Mouse (Mus musculus): ENCODE results near the gene Clip2. TPM values are rescaled to one million over a fixed set of nuclear protein-coding genes. Genes with fewer than 3 reads are reported as not detected.
A peak's percentile ranks its signal among the peaks of the same experiment; 100 is the strongest.

Clip2 gene
- total RNA-seq, 2 experiments from 2014 or later, result 3.0 to 4.2 TPM

DNA sequence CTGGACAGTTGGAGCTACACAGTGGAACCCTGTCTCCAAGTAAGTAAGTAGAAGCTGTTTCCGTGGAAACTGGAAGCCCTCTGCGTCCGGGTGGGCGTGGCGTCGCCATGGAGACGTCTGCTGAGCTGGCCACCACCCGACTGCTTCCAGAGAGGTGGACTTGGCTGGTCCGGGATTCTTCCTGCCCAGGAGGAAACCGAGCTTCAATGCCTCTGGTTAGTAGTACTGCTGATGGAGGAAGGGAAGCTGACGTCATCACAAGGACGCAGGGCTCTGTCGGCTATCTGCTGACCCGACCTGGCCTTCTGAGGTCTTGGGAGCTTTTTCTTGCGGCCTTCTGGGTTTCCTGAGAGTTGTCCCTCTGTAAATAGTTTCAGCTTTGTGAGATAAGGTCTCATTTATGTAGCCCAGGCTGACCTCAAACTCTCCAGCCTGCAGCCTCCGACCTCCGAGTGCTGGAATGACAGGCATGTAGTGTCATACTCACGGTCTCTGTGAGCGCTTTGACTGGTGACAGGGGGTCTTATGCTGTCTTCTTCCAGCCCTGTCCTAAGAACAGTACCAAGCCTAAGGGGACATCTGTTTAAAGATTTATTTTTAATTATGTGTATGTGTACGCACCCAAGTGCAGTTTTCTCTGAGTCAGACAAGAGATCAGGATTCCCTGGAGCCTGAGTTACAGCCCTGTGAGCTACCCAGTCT lies 3.4 kb upstream of the Clip2 start:
- Histone ChIP-seq H3K27ac (peak overlapping the region; percentile 74), H3K4me3 (peak overlapping the region; percentile 37; the same call in 1 of the 2 replicates)
- intact Hi-C loops (cut with DNase I), result loop anchor here (1.0 kb wide), 1 partner anchor 17 kb away; no protein-coding TSS in a partner anchor
- no peak for TF ChIP-seq CTCF (IDR thresholded peaks at IDR 0.05)
- DNase-seq, result peak; percentile 82

GRCm38 (mm10) chr5:134553951-134554546 lies 1.8 kb upstream of the Clip2 start:
- no peak for TF ChIP-seq CTCF (IDR thresholded peaks at IDR 0.05)
- DNase-seq, result no peak
- intact Hi-C loops (cut with DNase I), result no loop called here
- Histone ChIP-seq H3K27ac (no peak overlapping the region), H3K4me3 (no peak overlapping the region)

DNA sequence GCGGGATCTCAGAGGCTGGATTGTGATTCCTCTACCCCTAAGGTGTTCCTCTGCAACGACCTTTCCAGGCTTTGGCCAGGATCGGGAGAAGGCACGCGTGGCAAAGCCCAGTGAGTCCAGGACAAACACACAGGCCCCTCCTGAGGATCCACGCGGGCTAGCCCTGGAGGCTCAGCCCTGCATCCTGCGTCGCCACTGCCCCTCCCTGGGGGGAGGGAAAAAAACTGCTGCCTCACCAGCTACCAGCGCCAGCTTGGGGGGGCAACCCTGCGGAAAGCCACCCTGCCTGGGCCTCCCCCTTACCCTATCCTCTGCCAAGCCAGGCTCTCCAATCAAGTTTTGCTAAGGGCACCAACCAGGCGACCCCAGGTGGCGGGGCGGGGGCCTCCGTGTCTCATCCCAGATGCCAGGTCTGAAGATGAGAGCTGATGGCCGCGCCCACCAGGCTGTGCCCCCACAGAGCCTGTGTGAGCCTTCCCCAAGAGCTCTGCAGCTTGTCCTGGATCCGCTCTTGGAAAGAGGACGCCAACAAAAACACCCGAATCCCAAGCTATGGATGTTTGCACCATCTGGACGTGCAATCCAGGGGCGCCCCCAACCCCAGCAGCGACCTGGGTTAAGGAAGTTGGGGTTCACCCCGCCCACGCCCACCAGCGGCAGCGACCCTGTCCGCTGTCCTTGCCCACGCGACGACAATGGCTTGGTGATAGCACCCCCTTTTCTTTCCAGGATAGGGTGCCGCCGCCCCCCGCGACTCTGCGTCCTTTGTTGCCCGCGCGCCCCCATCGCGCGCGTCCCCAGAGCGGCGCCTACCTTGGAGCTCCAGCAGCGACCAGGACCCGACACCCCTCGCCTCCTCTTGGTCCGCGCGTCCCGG lies 763 bp downstream of the Clip2 start:
- peak; percentile 57 for DNase-seq
- intact Hi-C loops (cut with DNase I), result loop anchor here (2.0 kb wide), 1 partner anchor 45 kb away; no protein-coding TSS in a partner anchor

DNA sequence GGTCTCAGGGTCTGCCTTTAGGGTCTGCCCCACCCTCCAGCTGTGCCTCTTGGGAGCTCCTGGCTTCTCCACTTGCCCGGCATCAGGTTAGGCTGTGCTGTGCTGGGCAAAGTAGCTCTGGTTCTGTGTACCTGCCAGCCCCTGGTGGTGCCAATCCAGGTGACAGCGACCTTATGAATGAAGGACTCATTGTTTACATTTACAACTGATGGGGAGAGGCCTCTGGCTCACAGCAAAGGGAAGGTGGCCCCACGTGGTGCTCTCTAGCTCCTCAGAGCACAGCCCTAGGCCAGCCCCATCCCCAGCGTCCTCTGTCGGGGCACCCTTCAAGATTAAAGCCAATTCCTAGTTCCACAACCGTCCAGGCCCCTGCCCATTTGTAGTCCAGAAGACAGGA lies 1.4 kb downstream of the Clip2 start:
- intact Hi-C loops (cut with DNase I), result loop anchor here (2.0 kb wide), 1 partner anchor 44 kb away; no protein-coding TSS in a partner anchor
- no peak for DNase-seq

More for the DNA sequence above, 763 bp downstream of the Clip2 start:
- H3K4me3 ChIP-seq, result peak overlapping the region; percentile 90
- H3K27ac ChIP-seq, result peak overlapping the region; percentile 90
- no peak for TF ChIP-seq CTCF (IDR thresholded peaks at IDR 0.05)

GRCm38 (mm10) chr5:134549640-134550168 lies 2.5 kb downstream of the Clip2 start:
- H3K4me3 ChIP-seq, result no peak overlapping the region
- H3K27ac ChIP-seq, result peak overlapping the region; percentile 24; the same call in 1 of the 2 replicates
- no peak for DNase-seq
- TF ChIP-seq CTCF (IDR thresholded peaks at IDR 0.05), result no peak
- intact Hi-C loops (cut with DNase I), result loop anchor here (2.0 kb wide), 1 partner anchor 43 kb away; no protein-coding TSS in a partner anchor

More for the DNA sequence above, 1.4 kb downstream of the Clip2 start:
- peak overlapping the region; percentile 90 for H3K4me3 ChIP-seq
- peak overlapping the region; percentile 90 for H3K27ac ChIP-seq
- no peak for TF ChIP-seq CTCF (IDR thresholded peaks at IDR 0.05)

- H3K27ac ChIP-seq, result no peak overlapping the region
- DNase-seq, result no peak
- no peak for TF ChIP-seq CTCF (IDR thresholded peaks at IDR 0.05)
- H3K4me3 ChIP-seq, result no peak overlapping the region
- intact Hi-C loops (cut with DNase I), result no loop called here
Measured at GRCm38 (mm10) chr5:134548306-134548705, 3.9 kb downstream of the Clip2 start.

- H3K27ac ChIP-seq, result no peak overlapping the region
- DNase-seq, result peak; percentile 39
- H3K4me3 ChIP-seq, result no peak overlapping the region
- intact Hi-C loops (cut with DNase I), result no loop called here
- TF ChIP-seq CTCF (IDR thresholded peaks at IDR 0.05), result no peak
Measured at GRCm38 (mm10) chr5:134546790-134547189, 5.4 kb downstream of the Clip2 start.

DNA sequence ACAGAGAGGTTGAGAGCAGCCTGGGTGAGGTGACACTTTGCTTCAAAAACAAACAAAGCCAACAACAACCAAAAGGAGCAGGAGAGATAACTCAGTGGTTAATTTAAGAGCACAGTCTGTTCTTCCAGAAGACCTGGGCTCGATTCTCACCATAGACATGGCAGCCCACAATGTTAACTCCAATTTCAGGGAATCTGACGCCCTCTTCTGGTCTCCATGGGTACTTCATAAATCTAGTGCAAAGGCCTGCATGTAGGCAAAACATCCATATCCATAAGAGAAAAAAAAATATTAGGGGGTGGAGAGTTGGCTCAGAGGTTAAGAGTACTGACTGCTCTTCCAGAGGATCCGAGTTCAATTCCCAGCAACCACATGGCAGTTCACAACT lies 7.0 kb downstream of the Clip2 start:
- Histone ChIP-seq H3K27ac (peak overlapping the region; percentile 66), H3K4me3 (no peak overlapping the region)
- intact Hi-C loops (cut with DNase I), result no loop called here
- DNase-seq, result no peak
- peak; percentile 44 for TF ChIP-seq CTCF (IDR thresholded peaks at IDR 0.05)

- TF ChIP-seq CTCF (IDR thresholded peaks at IDR 0.05), result no peak
- Histone ChIP-seq H3K27ac (peak overlapping the region; percentile 66), H3K4me3 (peak overlapping the region; percentile 2; the same call in 1 of the 2 replicates)
- intact Hi-C loops (cut with DNase I), result loop anchor here (5.0 kb wide), 1 partner anchor 38 kb away; the partner anchor contains the start of gene Rfc2
- peak; percentile 62 for DNase-seq
Measured at GRCm38 (mm10) chr5:134544516-134545241, 7.6 kb downstream of the Clip2 start.

- TF ChIP-seq CTCF (IDR thresholded peaks at IDR 0.05), result no peak
- Histone ChIP-seq H3K4me3 (no peak overlapping the region; the same call in 1 of the 2 replicates), H3K27ac (peak overlapping the region; percentile 79)
- peak; percentile 84 for DNase-seq
- intact Hi-C loops (cut with DNase I), result loop anchor here (5.0 kb wide), 1 partner anchor 41 kb away; the partner anchor contains the start of gene Rfc2
Measured at GRCm38 (mm10) chr5:134541640-134542039, 10.6 kb downstream of the Clip2 start.

GRCm38 (mm10) chr5:134540881-134541280 lies 11.4 kb downstream of the Clip2 start:
- intact Hi-C loops (cut with DNase I), result loop anchor here (5.0 kb wide), 1 partner anchor 41 kb away; the partner anchor contains the start of gene Rfc2
- H3K4me3 ChIP-seq, result no peak overlapping the region
- peak; percentile 64 for DNase-seq
- TF ChIP-seq CTCF (IDR thresholded peaks at IDR 0.05), result no peak
- H3K27ac ChIP-seq, result peak overlapping the region; percentile 79

All from gastrocnemius, adult 2 months (tissue).